Mouse (Mus musculus) E14TG2a.4 (cell line): ENCODE results near the gene Ccna2.

ENCODE experiments used
- CTCF ChIP-seq: conservative IDR thresholded peaks from 2 replicates; pipeline ENCODE4 v1.5.1; 2014; ENCODE audit warnings: low read length
- NANOG ChIP-seq: IDR thresholded peaks from 2 replicates; pipeline ENCODE4 v1.6.1; 2014; ENCODE audit warnings: borderline replicate concordance, low read length, mixed read lengths

DNA sequence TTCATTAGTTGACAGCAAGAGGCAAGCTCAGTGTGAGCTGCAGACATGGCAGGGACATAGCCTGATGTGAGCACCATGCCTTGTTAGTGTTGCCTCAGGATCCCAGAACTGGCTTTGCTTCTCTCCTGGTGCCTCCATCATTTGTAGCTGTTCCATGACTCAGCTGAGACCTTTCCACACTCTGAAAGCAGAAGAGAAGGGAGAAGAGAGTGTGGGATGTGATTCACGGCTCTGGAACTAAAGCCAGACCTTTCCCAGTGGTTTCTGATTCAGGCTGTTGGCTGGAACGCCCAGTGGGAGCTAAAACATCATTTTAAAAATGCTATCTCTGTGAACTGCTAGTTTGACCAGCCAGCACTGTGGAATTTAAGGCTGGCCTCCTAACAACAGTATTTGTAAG is 31.2 kb downstream of the Ccna2 start:
- TF ChIP-seq CTCF = no peak
- TF ChIP-seq NANOG = no peak
